Mouse (Mus musculus) hindbrain, embryonic 11.5 days (tissue): ENCODE measurements at regions not wholly inside any gene's neighbourhood (a gene's known extent, or its start where the extent isn't known, plus 50 kb on each side); places are given as distances from the start of the nearest gene placed in this dataset.
"Not testable (repeated sequence)": the region's sequence is repeated elsewhere in the genome, so short reads cannot be mapped to it uniquely, and the experiment has no call there.

ENCODE experiments used
- ATAC-seq: fragments of 200-750 bp; cut with Nextera tagmentation; 2 replicates; pipeline ENCODE4 v1.8.0; 2017; ENCODE audit warnings: mild to moderate bottlenecking, moderate TSS enrichment, moderate library complexity; ENCODE audit not compliant: low FRiP score
- DNase-seq: peaks from one replicate; pipeline ENCODE4 v3.0.0-alpha.2; 2015; ENCODE audit warnings: low spot score
- H3K27ac ChIP-seq: fragments of 300-500 bp; sonication (generic); 2 replicates; pipeline ENCODE4 v1.5.1; 2014; ENCODE audit warnings: mild to moderate bottlenecking, low read depth, low read length
- H3K27me3 ChIP-seq: fragments of 300-500 bp; sonication (generic); 2 replicates; pipeline ENCODE4 v1.6.1; 2014; ENCODE audit warnings: mild to moderate bottlenecking, low read length, moderate library complexity, mixed read lengths; ENCODE audit not compliant: control insufficient read depth, insufficient read depth
- H3K36me3 ChIP-seq: fragments of 300-500 bp; sonication (generic); 2 replicates; pipeline ENCODE4 v1.6.1; 2014; ENCODE audit warnings: mild to moderate bottlenecking, low read length, moderate library complexity, mixed read lengths; ENCODE audit not compliant: control insufficient read depth, insufficient read depth
- H3K4me1 ChIP-seq: fragments of 300-500 bp; sonication (generic); replicated peaks from 2 replicates; pipeline ENCODE4 v1.6.1; 2014; ENCODE audit warnings: low read length, mixed read lengths; ENCODE audit not compliant: control insufficient read depth, insufficient read depth
- H3K4me2 ChIP-seq: fragments of 300-500 bp; sonication (generic); replicated peaks from 2 replicates; pipeline ENCODE4 v1.6.1; 2014; ENCODE audit warnings: mild to moderate bottlenecking, low read depth, low read length
- H3K4me3 ChIP-seq: fragments of 300-500 bp; sonication (generic); 2 replicates; pipeline ENCODE4 v1.5.1; 2014; ENCODE audit warnings: low read depth, low read length
- H3K9ac ChIP-seq: fragments of 300-500 bp; sonication (generic); 2 replicates; pipeline ENCODE4 v1.6.1; 2014; ENCODE audit warnings: low read depth, low read length
- H3K9me3 ChIP-seq: fragments of 300-500 bp; sonication (generic); 2 replicates; pipeline ENCODE4 v1.6.1; 2016; ENCODE audit warnings: low read length; ENCODE audit not compliant: control insufficient read depth
- WGBS: fragments of 180-500 bp; shearing (Covaris S2); extraction: QIAGEN DNeasy Blood & Tissue Kit; methylation state at CpG from one replicate; pipeline ENCODE4 v1.1.7; 2014; 5-methylcytosine and 5-hydroxymethylcytosine counted together

DNA sequence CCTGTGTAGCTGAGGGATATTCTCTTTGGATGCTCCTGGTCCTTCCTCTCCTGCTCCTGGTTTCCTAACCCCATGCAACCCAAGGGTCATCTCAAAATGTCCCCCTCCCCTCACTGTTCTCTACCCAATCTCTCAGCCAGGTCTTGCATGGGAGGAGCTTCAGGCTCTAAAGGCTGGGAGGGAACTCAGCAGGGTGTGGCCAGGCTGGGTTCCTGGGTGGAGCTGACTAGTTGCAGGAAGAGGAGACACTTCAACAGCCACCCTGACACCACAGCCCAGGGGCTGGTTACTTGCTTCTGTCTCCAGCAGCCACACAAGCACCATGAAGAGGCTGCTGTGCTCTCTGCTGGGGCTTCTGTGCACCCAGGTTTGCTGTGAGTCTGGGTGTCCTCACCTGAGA lies 757.9 kb upstream of the Olfr1507 start:
- not testable (repeated sequence) for H3K4me2 ChIP-seq, H3K36me3 ChIP-seq, H3K9me3 ChIP-seq, H3K4me3 ChIP-seq, H3K27ac ChIP-seq, H3K4me1 ChIP-seq, H3K9ac ChIP-seq, ATAC-seq, H3K27me3 ChIP-seq, DNase-seq

DNA sequence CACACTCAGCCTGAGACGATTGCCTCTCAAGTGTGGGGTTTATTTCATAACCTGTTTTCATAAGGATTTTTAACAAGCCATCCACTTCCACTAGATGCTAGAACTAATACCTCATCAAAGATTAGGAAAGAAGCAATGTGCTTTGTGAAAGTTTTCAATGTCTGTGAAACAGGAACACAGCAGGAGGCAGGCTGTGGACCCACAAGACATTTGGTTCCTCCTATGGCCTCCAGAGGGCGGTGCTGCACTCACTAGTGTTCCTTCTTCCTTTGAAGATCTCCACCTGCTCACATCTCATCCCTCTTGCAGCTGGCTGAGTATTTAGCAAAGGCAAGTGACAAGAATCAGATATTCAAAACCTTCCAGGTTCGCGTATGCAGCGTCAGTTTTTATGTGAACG lies 735.6 kb upstream of the Olfr1507 start:
- H3K9ac ChIP-seq, DNase-seq, H3K27ac ChIP-seq, H3K4me1 ChIP-seq, H3K4me2 ChIP-seq, H3K9me3 ChIP-seq, H3K4me3 ChIP-seq, H3K27me3 ChIP-seq, ATAC-seq, H3K36me3 ChIP-seq: not testable (repeated sequence)
- no CpG with 5 or more reads among the region's 6 CpGs for WGBS

DNA sequence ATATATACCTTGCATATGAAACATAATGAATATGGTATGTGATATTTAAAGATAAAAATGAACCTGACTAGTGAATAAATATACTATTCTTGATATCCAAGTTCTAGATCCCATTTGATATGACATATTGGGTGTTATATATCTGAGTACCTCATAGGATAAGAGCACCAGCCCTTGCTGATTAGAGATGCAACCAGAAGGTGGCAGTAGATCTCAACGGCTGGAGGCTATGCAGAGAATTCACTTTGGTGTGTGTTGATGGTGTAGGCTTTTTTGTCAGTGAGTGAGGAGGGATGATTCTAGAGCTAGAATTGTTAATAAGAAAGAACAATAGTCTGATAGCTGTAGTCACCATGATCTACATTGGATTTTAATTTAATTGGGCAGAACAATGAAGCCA lies 729.2 kb upstream of the Olfr1507 start:
- no CpG with 5 or more reads among the region's 1 CpGs for WGBS
- not testable (repeated sequence) for H3K36me3 ChIP-seq, H3K27ac ChIP-seq, H3K9ac ChIP-seq, DNase-seq, H3K4me1 ChIP-seq, ATAC-seq, H3K27me3 ChIP-seq, H3K4me2 ChIP-seq, H3K9me3 ChIP-seq, H3K4me3 ChIP-seq

DNA sequence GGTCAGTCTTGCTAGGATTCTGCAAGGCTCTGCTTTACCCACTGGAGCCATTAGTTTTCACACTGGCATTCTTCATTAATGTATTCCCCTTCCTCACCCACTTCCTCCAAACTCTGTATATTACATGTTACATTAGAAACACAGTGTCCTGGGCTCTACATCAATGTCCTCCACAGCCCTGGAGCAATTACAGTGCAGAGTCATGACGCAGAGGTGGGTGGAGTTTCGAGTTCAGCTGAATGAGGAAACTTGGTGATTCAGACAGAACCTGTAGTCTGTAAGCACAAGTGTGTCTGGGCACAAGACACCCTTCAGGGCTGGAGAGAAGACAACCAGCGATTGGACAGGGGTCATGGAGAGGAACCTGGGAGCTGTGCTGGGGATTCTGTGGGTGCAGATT lies 715.0 kb upstream of the Olfr1507 start:
- not testable (repeated sequence) for H3K27me3 ChIP-seq, H3K9ac ChIP-seq, ATAC-seq, DNase-seq, H3K4me3 ChIP-seq, H3K4me1 ChIP-seq, H3K36me3 ChIP-seq, H3K27ac ChIP-seq, H3K4me2 ChIP-seq, H3K9me3 ChIP-seq
- WGBS, result no CpG with 5 or more reads among the region's 3 CpGs

DNA sequence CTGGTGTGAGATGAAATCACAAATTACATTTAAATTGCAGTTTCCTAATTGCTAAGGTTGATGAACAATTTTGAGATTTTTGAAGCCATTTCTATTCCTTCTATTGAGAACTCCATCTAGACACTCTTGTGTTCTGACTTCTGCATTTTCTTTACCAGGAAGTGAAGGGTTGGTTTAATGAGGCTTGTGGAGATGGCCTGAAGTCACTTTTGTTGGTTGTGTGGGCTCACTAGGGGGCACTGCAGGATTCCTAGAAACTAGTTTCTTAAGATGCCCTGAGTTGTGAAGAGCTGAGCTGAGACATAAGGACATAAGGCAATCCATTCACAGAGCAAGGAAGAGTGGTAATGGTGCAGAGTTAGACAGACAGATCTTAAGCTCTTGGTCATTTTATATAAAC lies 713.7 kb upstream of the Olfr1507 start:
- H3K27ac ChIP-seq, H3K4me2 ChIP-seq, H3K36me3 ChIP-seq, H3K4me1 ChIP-seq, H3K27me3 ChIP-seq, DNase-seq, ATAC-seq, H3K4me3 ChIP-seq, H3K9me3 ChIP-seq, H3K9ac ChIP-seq: not testable (repeated sequence)

DNA sequence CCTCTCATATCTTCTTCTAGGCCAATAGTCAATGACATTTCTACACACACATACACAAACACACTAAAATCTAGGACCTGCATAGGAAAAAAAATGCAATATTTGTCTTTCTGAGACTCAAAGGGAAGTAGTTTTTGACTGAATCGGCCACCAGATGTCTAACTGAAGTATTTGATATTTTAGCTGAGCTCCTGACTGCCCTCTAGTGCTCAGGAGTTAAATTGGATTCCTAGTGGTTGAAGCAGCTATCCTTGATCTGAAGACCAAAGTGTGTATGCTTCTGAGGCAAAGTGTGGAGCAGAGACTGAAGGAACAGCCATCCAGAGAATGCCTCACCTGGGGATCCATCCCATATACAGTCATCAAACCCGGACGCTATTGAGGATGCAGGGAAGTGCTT lies 695.4 kb upstream of the Olfr1507 start:
- H3K27me3 ChIP-seq, H3K9ac ChIP-seq, H3K4me2 ChIP-seq, DNase-seq, H3K4me3 ChIP-seq, ATAC-seq, H3K27ac ChIP-seq, H3K9me3 ChIP-seq, H3K36me3 ChIP-seq, H3K4me1 ChIP-seq: not testable (repeated sequence)
- no CpG with 5 or more reads among the region's 3 CpGs for WGBS

DNA sequence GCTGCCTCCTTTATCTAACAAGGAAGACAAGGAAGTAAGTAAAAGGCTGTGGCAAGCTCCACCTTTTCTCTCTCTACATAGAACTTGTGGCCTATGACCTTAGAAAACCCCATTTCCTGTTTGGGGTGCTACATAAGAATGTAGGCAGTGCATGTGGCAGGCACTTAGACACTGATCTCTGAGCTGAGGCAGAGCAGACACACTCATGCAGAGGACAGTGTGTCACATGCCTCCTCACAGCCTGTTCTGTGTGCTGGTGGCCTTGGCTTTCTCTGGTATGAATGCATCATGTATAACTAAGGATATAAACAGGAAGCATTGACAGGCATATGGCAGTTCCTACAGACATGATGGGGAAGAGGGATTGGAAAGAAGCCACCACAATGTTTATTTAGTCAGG lies 678.5 kb upstream of the Olfr1507 start:
- H3K27me3 ChIP-seq, result not testable (repeated sequence)

DNA sequence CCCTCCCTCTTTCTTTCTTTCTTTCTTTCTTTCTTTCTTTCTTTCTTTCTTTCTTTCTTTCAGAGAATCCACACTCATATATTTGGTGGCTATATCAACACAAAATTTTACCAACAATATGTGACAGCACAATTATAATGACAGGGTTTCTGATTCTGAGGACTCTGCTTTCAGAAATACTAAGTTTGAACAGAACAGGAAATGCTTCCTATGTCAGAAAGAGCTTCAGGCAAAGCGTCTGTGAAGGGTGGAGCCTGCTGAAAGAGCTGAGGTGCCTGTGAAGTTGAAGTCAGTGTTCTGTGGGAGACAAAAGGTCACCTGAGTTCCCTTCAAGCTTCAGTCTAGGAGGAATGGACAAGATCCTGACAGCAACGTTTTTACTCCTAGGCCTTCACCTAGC lies 670.8 kb upstream of the Olfr1507 start:
- H3K9ac ChIP-seq, ATAC-seq: not testable (repeated sequence)

More for the DNA sequence above, 678.5 kb upstream of the Olfr1507 start:
- not testable (repeated sequence) for H3K4me3 ChIP-seq, H3K4me1 ChIP-seq, H3K9me3 ChIP-seq, DNase-seq, H3K27ac ChIP-seq, H3K4me2 ChIP-seq, H3K9ac ChIP-seq, H3K36me3 ChIP-seq, ATAC-seq

DNA sequence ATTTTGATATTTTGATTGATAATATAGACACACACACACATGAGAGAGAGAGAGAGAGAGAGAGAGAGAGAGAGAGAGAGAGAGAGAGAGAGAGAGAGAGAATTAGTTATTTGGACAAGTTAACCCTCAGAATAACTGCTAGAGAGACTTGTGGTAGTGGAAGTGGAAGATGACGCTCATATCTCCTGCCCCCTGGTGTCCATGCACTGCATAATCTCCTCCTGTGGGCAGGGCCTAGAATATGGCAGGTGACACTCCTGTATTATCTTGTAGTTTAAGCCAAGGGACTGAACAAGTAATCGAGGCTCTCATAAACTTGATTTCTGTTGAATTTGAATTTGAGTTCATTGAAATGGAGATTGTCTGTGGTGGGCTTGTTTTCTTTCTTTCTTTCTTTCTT lies 663.5 kb upstream of the Olfr1507 start:
- not testable (repeated sequence) for H3K9ac ChIP-seq

More for the DNA sequence above, 670.8 kb upstream of the Olfr1507 start:
- DNase-seq, H3K27ac ChIP-seq, H3K36me3 ChIP-seq, H3K9me3 ChIP-seq, H3K4me1 ChIP-seq, H3K4me3 ChIP-seq, H3K4me2 ChIP-seq, H3K27me3 ChIP-seq: not testable (repeated sequence)
- WGBS, result no CpG with 5 or more reads among the region's 2 CpGs

More for the DNA sequence above, 663.5 kb upstream of the Olfr1507 start:
- not testable (repeated sequence) for ATAC-seq, H3K36me3 ChIP-seq, H3K4me1 ChIP-seq, H3K27ac ChIP-seq, H3K4me3 ChIP-seq, DNase-seq, H3K9me3 ChIP-seq, H3K4me2 ChIP-seq, H3K27me3 ChIP-seq
- WGBS, result no CpG with 5 or more reads among the region's 2 CpGs
